Mouse (Mus musculus): ENCODE measurements at regions not wholly inside any gene's neighbourhood (a gene's known extent, or its start where the extent isn't known, plus 50 kb on each side); places are given as distances from the start of the nearest gene placed in this dataset.

GRCm38 (mm10) chr13:26518425-26518824 lies 251.5 kb downstream of the Hdgfl1 start:
- H3K4me2 ChIP-seq = no peak overlapping the region
- H3K4me3 ChIP-seq = no peak overlapping the region
- WGBS = 88% methylated on average over 5 of the region's 5 CpGs
- no peaks in the 10 kb centered on the region; the same call in 1 of the 2 replicates for H3K4me1 ChIP-seq (replicated peaks)
- no peak for ATAC-seq (ENCODE audit: low FRiP score, low read depth)
- H3K36me3 ChIP-seq = no peaks in the 10 kb centered on the region
- H3K9me3 ChIP-seq = no peaks in the 10 kb centered on the region
- no peak overlapping the region for H3K9ac ChIP-seq
- H3K27ac ChIP-seq (replicated peaks) = no peak overlapping the region
- no peaks in the 10 kb centered on the region for H3K27me3 ChIP-seq

DNA sequence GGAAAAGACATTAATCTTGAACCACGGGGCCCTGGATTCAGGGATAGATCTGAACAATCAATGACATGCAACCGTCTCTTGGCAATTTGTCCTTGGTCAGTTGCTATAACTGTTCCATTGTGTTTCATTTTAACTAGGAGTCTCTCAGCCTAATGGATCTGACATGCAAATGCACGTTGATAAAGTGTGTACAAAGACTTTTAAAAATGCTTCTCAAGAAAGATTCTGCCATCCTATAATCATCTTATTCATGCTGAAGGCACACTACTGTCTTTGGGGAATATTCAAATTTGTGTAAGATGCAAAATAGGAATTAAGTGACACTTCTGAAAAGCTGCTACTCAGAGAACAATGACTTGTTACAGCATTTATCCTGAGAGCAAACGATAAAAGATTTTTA lies 252.3 kb downstream of the Hdgfl1 start:
- Histone ChIP-seq H3K27ac (replicated peaks) (no peak overlapping the region), H3K4me1 (replicated peaks) (no peaks in the 10 kb centered on the region; the same call in 1 of the 2 replicates), H3K4me3 (no peak overlapping the region), H3K9me3 (no peaks in the 10 kb centered on the region), H3K27me3 (no peaks in the 10 kb centered on the region), H3K36me3 (no peaks in the 10 kb centered on the region), H3K4me2 (no peak overlapping the region), H3K9ac (no peak overlapping the region)
- no peak for ATAC-seq (ENCODE audit: low FRiP score, low read depth)
- 42% methylated on average over 4 of the region's 4 CpGs for WGBS

DNA sequence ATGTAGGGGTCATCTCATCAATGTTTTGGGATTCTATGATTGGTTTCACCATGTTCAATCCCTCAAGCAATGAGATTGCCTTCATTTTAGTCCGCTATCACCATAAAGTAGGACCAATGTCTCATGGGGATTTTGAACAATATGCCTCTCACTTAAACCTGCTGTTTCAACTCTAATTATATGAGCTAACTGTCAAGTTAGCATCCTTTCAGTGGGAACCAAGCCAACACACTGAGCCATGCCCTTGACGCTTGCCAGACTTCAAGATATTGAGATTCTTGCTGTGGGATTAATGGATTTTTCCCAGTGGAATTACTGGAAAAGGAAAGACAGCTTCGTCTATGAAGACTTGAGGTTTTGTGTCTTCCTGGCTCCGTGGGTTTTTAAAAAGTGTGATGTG lies 259.5 kb downstream of the Hdgfl1 start:
- no peaks in the 10 kb centered on the region for H3K9me3 ChIP-seq
- no peak overlapping the region for H3K9ac ChIP-seq
- H3K36me3 ChIP-seq = no peaks in the 10 kb centered on the region
- H3K27me3 ChIP-seq = no peaks in the 10 kb centered on the region
- H3K4me2 ChIP-seq = no peak overlapping the region
- H3K4me1 ChIP-seq (replicated peaks) = no peaks in the 10 kb centered on the region
- no peak overlapping the region for H3K27ac ChIP-seq (replicated peaks)
- ATAC-seq (ENCODE audit: low FRiP score, low read depth) = no peak
- WGBS = 47% methylated on average over 4 of the region's 4 CpGs
- H3K4me3 ChIP-seq = no peak overlapping the region

- Histone ChIP-seq H3K9ac (no peak overlapping the region), H3K4me1 (replicated peaks) (no peaks in the 10 kb centered on the region), H3K9me3 (no peaks in the 10 kb centered on the region), H3K4me2 (no peak overlapping the region), H3K4me3 (no peak overlapping the region), H3K27me3 (no peaks in the 10 kb centered on the region), H3K27ac (replicated peaks) (no peak overlapping the region), H3K36me3 (no peaks in the 10 kb centered on the region)
- ATAC-seq (ENCODE audit: low FRiP score, low read depth) = no peak
- 91% methylated on average over 3 of the region's 3 CpGs for WGBS
Measured at GRCm38 (mm10) chr13:26509841-26510240, 260.1 kb downstream of the Hdgfl1 start.

DNA sequence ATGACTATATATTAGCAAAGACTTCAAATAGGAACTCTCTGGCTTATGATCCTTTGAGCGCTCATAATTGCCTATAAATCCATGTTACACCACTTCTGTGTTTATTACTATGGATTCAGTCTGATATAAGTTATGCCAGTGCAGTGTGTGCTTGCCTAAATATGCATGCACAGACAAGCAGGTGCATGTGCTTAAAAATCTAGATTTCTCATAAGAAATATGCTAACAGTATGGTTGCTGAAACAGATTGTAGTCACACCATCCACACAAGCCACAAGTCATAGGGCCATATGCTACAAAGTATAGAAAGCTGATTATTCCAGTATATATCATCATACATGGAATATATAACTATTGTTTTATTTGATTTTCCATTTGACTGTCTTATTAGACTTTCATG lies 266.2 kb downstream of the Hdgfl1 start:
- 100% methylated on average over 1 of the region's 1 CpGs for WGBS
- Histone ChIP-seq H3K4me3 (no peak overlapping the region), H3K27me3 (no peaks in the 10 kb centered on the region), H3K27ac (replicated peaks) (no peak overlapping the region), H3K4me1 (replicated peaks) (no peaks in the 10 kb centered on the region), H3K9me3 (no peaks in the 10 kb centered on the region), H3K9ac (no peak overlapping the region), H3K36me3 (no peaks in the 10 kb centered on the region), H3K4me2 (no peak overlapping the region)
- no peak for ATAC-seq (ENCODE audit: low FRiP score, low read depth)

- H3K27ac ChIP-seq (replicated peaks) = no peak overlapping the region
- 83% methylated on average over 2 of the region's 2 CpGs for WGBS
- H3K4me3 ChIP-seq = no peak overlapping the region
- H3K9ac ChIP-seq = no peak overlapping the region
- no peaks in the 10 kb centered on the region for H3K4me1 ChIP-seq (replicated peaks)
- no peak for ATAC-seq (ENCODE audit: low FRiP score, low read depth)
- no peaks in the 10 kb centered on the region for H3K9me3 ChIP-seq
- H3K36me3 ChIP-seq = no peaks in the 10 kb centered on the region
- H3K27me3 ChIP-seq = no peaks in the 10 kb centered on the region
- H3K4me2 ChIP-seq = no peak overlapping the region
Measured at GRCm38 (mm10) chr13:26497086-26497485, 272.9 kb downstream of the Hdgfl1 start.

DNA sequence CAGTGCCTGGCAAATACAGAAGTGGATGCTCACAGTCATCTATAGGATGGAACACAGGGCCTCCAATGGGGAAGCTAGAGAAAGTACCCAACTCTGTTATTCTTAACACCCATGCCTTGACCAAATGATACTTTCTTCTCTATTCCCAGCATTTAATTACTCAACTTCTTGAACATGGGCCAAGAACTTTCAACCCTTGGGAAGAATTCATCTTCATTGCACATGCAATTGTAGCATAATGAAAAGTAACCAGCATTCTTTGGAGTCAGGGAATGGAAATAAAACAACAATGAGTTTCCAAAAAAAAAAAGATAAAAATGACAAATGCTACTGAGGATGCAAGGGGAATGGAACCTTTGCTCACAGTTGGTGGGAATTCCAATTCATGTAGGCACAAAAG lies 274.1 kb downstream of the Hdgfl1 start:
- no peak overlapping the region for H3K4me3 ChIP-seq
- no peaks in the 10 kb centered on the region for H3K9me3 ChIP-seq
- ATAC-seq (ENCODE audit: low FRiP score, low read depth) = no peak
- H3K27me3 ChIP-seq = no peaks in the 10 kb centered on the region
- no peaks in the 10 kb centered on the region for H3K4me1 ChIP-seq (replicated peaks)
- H3K27ac ChIP-seq (replicated peaks) = no peak overlapping the region
- no peak overlapping the region for H3K9ac ChIP-seq
- H3K4me2 ChIP-seq = no peak overlapping the region
- no peaks in the 10 kb centered on the region for H3K36me3 ChIP-seq

DNA sequence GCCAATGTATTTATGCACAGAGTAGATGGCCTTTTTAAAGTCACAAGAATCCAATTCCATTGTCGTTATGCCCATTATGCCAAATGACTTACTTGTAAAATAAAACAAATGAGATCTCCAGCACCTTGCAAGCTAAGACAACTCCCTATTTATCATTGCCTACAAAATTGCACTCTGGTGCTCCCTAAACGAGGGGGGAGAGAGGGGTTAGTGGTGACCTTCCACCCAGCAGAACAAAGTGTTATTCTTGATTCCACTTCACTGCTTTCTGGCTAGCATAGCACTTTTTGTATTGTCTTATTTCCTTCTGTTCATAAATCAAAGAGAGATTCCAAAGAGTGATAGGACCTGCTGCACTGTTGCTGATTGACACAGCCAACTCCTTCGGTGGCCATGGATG lies 300.6 kb downstream of the Hdgfl1 start:
- Histone ChIP-seq H3K9me3 (no peaks in the 10 kb centered on the region), H3K27me3 (no peaks in the 10 kb centered on the region), H3K4me2 (no peak overlapping the region), H3K4me1 (replicated peaks) (0 out of 2 replicates have a peak, but pooled peaks cover 2% of the 10 kb centered on the region), H3K27ac (replicated peaks) (no peak overlapping the region), H3K4me3 (no peak overlapping the region), H3K36me3 (no peaks in the 10 kb centered on the region), H3K9ac (no peak overlapping the region)
- no peak for ATAC-seq (ENCODE audit: low FRiP score, low read depth)
- 29% methylated on average over 3 of the region's 3 CpGs for WGBS

DNA sequence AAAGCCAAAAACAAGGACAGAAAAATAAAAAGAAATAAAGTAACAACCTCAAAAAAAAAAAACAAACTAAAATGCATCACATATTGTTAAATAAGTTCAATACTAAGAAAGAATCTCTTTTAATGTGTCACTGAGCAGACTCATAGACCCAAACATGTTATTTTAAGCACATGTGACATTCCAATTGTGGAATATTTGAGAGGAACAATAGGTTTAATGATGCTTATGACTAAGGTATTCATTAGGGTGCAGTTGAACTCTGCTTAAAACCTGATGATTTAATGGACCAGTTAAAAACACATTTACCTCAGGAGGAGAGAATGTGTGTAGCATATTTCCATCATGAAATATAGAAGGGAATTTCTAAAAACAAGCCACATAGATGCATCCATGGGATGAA lies 302.4 kb downstream of the Hdgfl1 start:
- H3K4me2 ChIP-seq = no peak overlapping the region
- H3K9me3 ChIP-seq = no peaks in the 10 kb centered on the region
- H3K36me3 ChIP-seq = no peaks in the 10 kb centered on the region
- no peak overlapping the region for H3K27ac ChIP-seq (replicated peaks)
- H3K9ac ChIP-seq = no peak overlapping the region
- ATAC-seq (ENCODE audit: low FRiP score, low read depth) = no peak
- H3K4me1 ChIP-seq (replicated peaks) = peaks cover 5% of the 10 kb centered on the region; the same call in 1 of the 2 replicates
- no peaks in the 10 kb centered on the region for H3K27me3 ChIP-seq
- H3K4me3 ChIP-seq = no peak overlapping the region

DNA sequence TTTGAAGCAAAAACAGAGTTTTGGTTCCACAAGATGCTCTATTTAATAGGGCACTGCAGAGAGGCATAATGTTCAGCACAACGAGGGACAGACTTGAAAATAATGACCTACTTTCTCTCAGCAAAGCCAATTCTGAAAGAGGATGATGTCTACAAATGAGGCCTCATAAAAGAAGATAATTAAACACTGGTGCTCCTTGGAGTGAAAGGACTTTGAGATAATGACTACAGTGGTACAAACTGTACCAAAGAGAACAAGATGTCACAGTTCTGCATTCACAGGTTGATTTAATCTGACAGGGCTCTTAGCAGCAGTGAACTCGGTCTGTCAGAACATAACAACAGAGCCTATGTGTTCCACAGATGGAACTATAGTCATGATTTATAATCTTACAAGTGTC lies 305.4 kb downstream of the Hdgfl1 start:
- Histone ChIP-seq H3K9ac (no peak overlapping the region), H3K27ac (replicated peaks) (no peak overlapping the region), H3K4me1 (replicated peaks) (peaks cover 5% of the 10 kb centered on the region; the same call in 1 of the 2 replicates), H3K4me2 (no peak overlapping the region), H3K4me3 (no peak overlapping the region), H3K9me3 (no peaks in the 10 kb centered on the region), H3K27me3 (no peaks in the 10 kb centered on the region), H3K36me3 (no peaks in the 10 kb centered on the region)
- WGBS = 37% methylated on average over 2 of the region's 2 CpGs
- no peak; the same call in 1 of the 2 replicates for ATAC-seq (ENCODE audit: low FRiP score, low read depth)

GRCm38 (mm10) chr13:26464096-26464495 lies 305.9 kb downstream of the Hdgfl1 start:
- Histone ChIP-seq H3K36me3 (no peaks in the 10 kb centered on the region), H3K27me3 (no peaks in the 10 kb centered on the region), H3K4me2 (no peak overlapping the region), H3K27ac (replicated peaks) (no peak overlapping the region), H3K4me3 (no peak overlapping the region), H3K9ac (no peak overlapping the region), H3K4me1 (replicated peaks) (peaks cover 5% of the 10 kb centered on the region; the same call in 1 of the 2 replicates), H3K9me3 (no peaks in the 10 kb centered on the region)
- no peak for ATAC-seq (ENCODE audit: low FRiP score, low read depth)

DNA sequence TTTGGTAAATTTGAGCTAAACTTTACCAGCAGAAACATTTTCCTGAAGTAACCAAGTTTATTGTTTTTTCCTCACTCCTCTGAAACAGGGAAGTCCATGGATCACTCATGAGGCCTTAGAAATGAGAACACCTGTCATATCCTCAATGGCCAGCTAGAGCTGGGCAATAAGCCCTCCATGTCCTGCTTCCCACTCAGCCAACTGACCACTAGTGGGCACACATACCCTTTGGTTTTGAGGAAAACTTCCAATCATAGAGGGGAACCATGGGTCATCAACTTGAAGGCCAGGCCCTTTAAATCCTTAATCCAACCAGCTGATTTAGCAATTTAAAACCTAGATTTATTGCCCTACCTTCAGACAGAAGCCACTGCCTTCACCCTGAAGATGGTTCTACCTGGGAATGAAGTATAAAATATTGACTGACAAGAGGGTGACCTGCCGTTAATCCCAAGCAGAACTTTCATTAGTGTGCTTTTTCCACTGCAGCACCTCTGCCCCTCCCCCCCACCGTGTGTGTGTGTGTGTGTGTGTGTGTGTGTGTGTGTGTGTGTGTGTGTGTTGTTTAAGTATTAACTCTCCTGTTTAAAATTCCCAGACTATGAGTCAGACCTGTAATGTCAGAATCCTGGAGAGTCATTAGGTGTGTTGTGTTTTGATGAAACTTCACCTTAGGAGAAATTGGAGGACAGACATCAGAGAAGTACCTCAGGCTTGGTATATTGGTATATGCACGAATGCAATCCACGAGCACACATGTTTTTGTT lies 312.3 kb downstream of the Hdgfl1 start:
- WGBS = 85% methylated on average over 4 of the region's 4 CpGs
- H3K36me3 ChIP-seq = no peaks in the 10 kb centered on the region
- H3K4me2 ChIP-seq = no peak overlapping the region
- no peak for ATAC-seq (ENCODE audit: low FRiP score, low read depth)
- H3K4me1 ChIP-seq (replicated peaks) = no peaks in the 10 kb centered on the region
- H3K27ac ChIP-seq (replicated peaks) = no peak overlapping the region
- no peaks in the 10 kb centered on the region for H3K27me3 ChIP-seq
- H3K9ac ChIP-seq = no peak overlapping the region
- no peak overlapping the region for H3K4me3 ChIP-seq
- no peaks in the 10 kb centered on the region for H3K9me3 ChIP-seq

- no peaks in the 10 kb centered on the region for H3K36me3 ChIP-seq
- H3K9ac ChIP-seq = no peak overlapping the region
- no peaks in the 10 kb centered on the region for H3K4me1 ChIP-seq (replicated peaks)
- H3K9me3 ChIP-seq = no peaks in the 10 kb centered on the region
- 89% methylated on average over 4 of the region's 4 CpGs for WGBS
- no peak overlapping the region for H3K27ac ChIP-seq (replicated peaks)
- ATAC-seq (ENCODE audit: low FRiP score, low read depth) = no peak
- no peaks in the 10 kb centered on the region for H3K27me3 ChIP-seq
- H3K4me3 ChIP-seq = no peak overlapping the region
- H3K4me2 ChIP-seq = no peak overlapping the region
Measured at GRCm38 (mm10) chr13:26426639-26427038, 343.3 kb downstream of the Hdgfl1 start.

Measured in hindbrain, embryonic 15.5 days (tissue).